Mouse (Mus musculus) leukemia stem cell, adult 10-12 weeks (primary cell): Measurements from ENCODE around the gene Myom3. TPM values are rescaled to one million over a fixed set of nuclear protein-coding genes. Genes with fewer than 3 reads are reported as not detected.

Experiments used
- polyA plus RNA-seq: library from polyadenylated mRNA; stranded (reverse); fragments of >175 nt; gene quantifications from 2 replicates; pipeline ENCODE4 v1.2.3, GENCODE M21; 2012; ENCODE audit warnings: low replicate concordance

Gene Myom3
- polyA plus RNA-seq = 0.07 and 0.09 TPM in 2 replicates

DNA sequence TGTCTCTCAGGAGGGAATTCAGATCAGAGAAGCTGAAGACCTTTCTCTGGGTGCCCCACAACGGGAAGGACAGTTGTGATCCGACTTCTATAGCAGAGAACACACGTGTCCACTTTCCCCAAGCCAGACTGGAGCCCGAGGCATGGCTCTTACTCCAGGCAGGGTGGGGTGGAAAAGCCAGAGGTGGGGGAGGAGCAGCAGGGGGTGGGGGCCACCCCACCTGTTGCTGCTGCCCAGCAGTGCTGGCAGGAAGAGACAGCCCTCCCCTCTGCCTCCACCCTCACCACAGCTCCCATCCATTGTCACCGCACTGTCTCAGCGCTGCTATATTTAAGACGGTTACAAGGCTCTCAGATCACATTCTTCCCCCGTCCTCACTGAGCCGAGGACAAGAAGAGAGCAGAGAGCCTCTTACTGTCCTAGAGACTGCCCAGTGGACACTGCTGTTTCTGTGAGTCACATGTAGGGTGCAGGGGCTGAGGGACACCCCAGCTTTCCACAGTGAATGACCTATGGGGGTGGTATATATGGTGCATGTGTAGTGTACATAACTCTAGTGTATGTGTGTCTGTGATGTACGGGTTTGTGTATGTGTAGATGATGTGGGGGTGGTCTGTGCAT lies at the start of gene Myom3:
Myom3 (plus strand) TSS at position 360 of the 621 bp plus-strand sequence.

GRCm38 (mm10) chr4:135727817-135728216 lies 31.7 kb upstream of the Myom3 start, which contains the start of gene Il22ra1:
Il22ra1 (plus strand) TSS chr4:135728172.

DNA sequence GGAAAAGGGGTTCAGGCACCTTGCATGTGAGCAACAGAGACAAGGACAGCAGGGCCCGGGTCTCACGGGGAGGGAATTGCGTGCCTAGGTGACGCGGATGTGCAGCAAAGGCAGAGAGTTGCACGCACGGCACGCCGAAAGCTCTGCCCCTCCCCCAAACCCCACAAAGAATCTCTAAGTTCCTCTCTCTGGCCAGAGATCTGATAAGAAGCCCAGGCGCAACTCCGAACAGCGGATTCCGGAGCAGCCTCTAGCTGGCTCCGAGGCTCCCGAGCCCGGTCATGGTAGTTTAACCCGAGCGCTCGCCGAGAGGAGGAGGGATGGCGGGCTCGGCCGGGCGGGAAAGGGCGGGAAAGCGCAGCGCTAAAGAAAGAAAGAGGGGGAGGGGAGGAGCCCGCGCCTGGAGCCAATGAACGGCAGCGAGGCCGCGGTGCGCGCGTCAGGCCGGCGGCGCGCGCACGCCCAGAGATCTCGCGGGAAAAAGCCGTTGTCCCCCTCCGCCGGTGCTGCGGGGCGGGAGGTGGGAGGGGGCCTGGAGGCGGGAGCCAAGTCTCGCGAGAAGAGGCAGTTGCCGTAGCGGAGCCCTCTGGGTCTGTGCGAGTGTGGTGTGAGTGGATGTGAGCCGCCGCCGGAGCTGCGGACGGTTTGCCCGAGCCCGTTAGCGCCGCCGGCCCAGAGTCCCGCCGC lies 96.2 kb downstream of the Myom3 start, which contains the start of gene Srsf10:
Srsf10 (plus strand) TSS at position 212 of the 687 bp plus-strand sequence.

Other genes with a start within 250 kb of the Myom3 start
- gene Grhl3, start 186.1 kb upstream of the Myom3 start, polyA plus RNA-seq = not detected in 2 replicates
- 0.13 and 0.16 TPM in 2 replicates for gene Ifnlr1, start 73.4 kb upstream of the Myom3 start, polyA plus RNA-seq
- gene Il22ra1, start 31.5 kb upstream of the Myom3 start, polyA plus RNA-seq = not detected in 2 replicates
- gene Srsf10, start 96.0 kb downstream of the Myom3 start, polyA plus RNA-seq = 373 and 452 TPM in 2 replicates
- gene Pnrc2, start 114.1 kb downstream of the Myom3 start, polyA plus RNA-seq = 1.2 and 6.1 TPM in 2 replicates
- gene Cnr2, start 135.7 kb downstream of the Myom3 start, polyA plus RNA-seq = 2.5 and 9.4 TPM in 2 replicates
- 11.8 and 14.9 TPM in 2 replicates for gene Fuca1, start 161.0 kb downstream of the Myom3 start, polyA plus RNA-seq
- 17.4 and 32.0 TPM in 2 replicates for gene Hmgcl, start 186.7 kb downstream of the Myom3 start, polyA plus RNA-seq
- 13.9 and 30.1 TPM in 2 replicates for gene Gale, start 204.0 kb downstream of the Myom3 start, polyA plus RNA-seq
- 401 and 495 TPM in 2 replicates for gene Lypla2, start 212.9 kb downstream of the Myom3 start, polyA plus RNA-seq
- gene Pithd1, start 227.5 kb downstream of the Myom3 start, polyA plus RNA-seq = 20.6 and 96.9 TPM in 2 replicates